Mouse (Mus musculus) gastrocnemius, postnatal 14 days (tissue): ENCODE results near the gene S100a10. TPM values are rescaled to one million over a fixed set of nuclear protein-coding genes. Genes with fewer than 3 reads are reported as not detected.
A peak's percentile ranks its signal among the peaks of the same experiment; 100 is the strongest.
"Not testable (repeated sequence)": the region's sequence is repeated elsewhere in the genome, so short reads cannot be mapped to it uniquely, and the experiment has no call there.

Experiments
- DNase-seq: peaks from one replicate; pipeline ENCODE4 v3.0.0; 2021; ENCODE audit warnings: mixed read lengths
- intact Hi-C: fragments of 180-260 bp; cut with DNase I; formaldehyde crosslinking; loops from one replicate; pipeline ENCODE4 v1.15.1; 2025; ENCODE audit warnings: low total_unique reads
- total RNA-seq, 2 experiments: library from RNA; stranded (reverse); gene quantifications; 2 replicates each; pipeline ENCODE4 v1.2.3; 2021

The S100a10 gene
- total RNA-seq, 2 experiments from 2014 or later = 102 to 107 TPM

DNA sequence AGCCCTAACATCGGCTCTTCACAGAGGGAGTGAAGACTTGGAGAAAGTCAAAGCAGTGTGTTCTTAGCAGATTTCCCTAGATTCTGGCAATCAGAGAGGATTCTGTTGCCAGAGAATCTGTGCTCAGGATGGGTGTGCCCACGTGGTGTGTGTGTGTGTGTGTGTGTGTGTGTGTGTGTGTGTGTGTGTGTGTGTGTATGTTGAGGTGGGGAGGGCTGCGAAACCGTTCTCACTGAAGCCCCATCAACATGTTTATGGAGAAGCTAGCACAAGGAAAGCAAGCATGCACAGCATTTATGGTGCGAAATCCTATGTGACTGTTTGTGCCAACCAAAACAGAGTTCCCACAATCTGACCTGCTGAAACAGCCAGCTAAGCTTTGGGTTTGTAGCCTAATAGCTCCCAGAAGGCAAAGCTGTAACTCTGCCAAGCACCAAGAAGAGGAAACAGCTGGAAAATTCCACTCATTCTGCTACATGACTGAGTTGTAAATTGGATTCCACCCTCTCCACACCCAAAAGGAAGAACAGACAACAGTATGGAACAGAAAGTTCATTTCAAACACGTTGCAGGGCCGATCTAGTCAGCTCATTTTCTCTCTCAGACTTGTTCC lies 13.7 kb downstream of the S100a10 start:
- intact Hi-C loops = no loop called here

DNA sequence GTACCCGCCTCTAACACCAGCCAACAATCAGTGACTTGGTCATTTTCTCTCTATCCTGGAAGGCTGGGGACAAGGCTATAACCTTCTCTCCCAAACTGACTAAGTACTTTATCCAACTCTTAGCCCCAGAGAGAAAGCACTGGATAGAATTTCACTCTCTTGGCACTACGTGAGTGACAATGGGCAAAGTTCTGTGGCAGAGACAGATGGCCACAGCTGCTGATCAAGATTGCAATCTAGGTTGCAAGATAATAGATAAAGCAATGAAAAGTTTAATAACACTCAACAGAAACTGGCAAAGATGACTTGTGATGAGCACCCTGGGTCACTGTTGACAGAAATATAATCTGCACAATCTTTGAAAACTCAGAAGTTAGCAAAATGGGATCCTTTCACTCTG lies 14.2 kb downstream of the S100a10 start:
- no peak for DNase-seq
- intact Hi-C loops = no loop called here

More for the DNA sequence above, 13.7 kb downstream of the S100a10 start:
- peak; percentile 67 for DNase-seq

DNA sequence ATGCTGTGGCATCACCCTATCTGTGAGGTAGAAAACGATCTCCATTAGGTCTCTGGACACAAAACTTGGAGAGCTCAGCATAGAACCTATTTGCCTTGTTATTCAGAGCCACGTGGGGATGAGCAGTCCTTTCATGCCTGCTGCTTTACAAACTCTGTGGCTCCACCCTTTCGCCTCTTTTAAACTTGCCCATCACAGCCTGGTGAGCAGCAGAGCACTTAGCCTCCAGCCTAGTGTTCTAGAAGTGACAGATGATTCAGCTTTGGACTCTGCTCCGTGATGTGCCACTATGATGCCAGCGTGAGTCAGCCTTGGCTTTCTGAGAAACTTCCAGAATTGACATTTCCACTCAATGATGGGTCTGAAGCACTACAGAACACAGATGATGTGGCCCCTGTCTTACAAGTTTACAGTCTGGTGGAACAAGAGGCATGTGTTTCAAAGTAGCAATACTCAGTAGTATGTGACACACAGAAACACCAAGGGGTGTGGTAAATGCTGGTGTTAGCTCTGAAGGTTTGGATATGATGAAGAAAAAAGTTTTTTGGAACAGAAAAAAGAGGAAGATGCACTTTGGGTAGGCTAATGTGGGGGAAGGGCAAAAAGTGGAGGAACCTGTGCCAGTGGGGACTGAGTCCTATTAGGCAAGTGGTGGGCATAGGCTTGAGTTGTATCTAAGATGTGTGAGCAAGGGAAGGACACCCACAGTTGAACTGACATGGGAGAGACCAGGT lies 17.3 kb downstream of the S100a10 start:
- intact Hi-C loops = no loop called here

GRCm38 (mm10) chr3:93579317-93580038 lies 24.6 kb downstream of the S100a10 start:
- DNase-seq = no peak
- intact Hi-C loops = no loop called here

More for the DNA sequence above, 17.3 kb downstream of the S100a10 start:
- no peak for DNase-seq

DNA sequence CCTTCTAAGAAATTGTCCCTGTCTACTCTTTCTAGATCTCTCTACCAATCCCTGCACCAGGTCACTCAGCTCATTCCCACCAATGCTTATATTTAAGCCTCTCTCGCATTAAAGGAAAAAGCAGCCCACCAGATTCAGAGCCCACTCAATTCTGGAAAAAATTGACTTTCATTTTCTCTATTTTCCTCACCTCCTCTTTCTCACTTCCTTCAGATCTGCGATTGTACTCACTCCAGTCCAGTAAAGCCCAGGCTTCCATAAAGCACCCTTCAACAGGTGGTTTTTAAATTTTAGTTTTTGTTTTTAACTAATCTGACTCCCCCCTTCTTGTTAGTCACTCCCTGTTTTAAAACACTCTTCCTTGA lies 25.1 kb downstream of the S100a10 start:
- DNase-seq = no peak
- intact Hi-C loops = no loop called here

DNA sequence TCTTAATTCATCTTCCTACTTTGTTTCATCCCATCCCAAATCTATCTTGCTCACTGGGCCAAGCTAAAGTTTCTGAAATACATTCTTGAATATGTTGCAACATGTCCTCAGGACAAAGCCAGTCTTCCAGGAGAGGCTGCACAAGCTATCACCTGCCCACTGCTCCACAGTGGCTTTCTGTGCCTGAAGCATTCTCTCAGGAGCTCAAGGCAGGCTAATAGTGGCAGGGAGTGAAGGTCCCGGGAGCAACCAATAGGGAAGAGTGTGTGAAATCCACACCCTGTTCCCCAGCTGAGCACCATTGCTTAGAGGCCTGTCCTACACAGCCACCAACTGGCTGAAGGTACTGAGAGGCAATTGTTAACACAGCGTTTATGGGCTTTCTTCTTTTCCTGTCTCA lies 26.1 kb downstream of the S100a10 start:
- DNase-seq = no peak
- intact Hi-C loops = no loop called here

DNA sequence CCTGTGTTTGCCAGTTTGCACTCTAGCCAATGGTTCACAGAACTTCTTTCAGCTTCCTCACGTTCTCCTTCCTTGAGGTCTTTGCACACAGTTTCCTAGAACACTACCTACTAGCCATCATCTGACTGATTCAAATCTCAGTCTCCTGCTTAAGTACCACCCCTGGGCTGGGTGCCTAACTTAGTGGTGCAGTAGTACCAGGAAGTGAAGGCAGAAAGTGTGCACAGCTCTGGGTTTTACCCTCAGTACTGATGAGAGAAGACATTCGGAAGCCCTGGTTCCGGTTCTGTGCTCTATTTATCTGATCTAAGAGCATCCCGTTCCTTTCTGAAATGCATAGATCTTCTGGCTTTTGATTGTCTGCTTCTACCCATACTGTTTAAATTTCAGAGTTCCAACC lies 26.8 kb downstream of the S100a10 start:
- intact Hi-C loops = no loop called here
- DNase-seq = no peak

DNA sequence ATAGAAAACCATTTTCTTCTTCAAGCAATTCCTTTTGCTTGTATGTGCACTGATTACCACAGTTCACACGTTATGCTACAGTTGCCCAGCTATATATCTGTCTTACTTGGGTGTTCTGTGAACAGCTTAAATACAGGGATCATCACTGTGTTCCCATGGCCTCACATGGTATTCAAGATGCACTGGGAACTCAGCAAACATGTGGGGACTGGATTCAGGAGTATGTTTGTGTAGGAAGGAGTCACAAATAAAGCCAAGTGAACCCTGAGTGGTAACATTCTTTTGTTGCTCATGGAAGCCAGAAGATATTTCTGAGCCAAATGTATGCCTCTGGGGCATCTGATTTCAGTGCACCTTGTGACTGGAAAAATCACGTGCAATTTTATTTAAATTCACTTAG lies 28.2 kb downstream of the S100a10 start:
- DNase-seq = no peak
- intact Hi-C loops = no loop called here

DNA sequence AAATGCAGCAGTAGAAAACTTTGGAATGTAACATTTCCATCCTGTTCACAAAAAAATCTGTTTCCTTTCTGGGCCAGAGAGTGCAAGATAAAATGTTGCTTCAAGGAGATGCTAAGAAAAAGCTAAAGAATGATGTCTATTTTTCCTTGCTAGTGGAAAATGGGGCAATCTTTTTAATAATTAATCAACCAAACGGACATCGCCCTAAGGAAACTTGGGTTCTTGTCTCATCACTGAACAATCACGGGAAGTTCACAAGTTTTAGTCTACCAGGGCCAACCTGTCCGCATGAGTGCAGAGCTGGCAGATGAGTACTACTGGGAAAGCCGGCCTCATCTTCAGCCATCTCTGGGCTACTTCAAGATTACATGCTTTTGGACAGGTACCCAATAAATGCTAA lies 34.7 kb downstream of the S100a10 start:
- intact Hi-C loops = loop anchor here (5.0 kb wide), 1 partner anchor 32 kb away; the partner anchor contains the start of gene S100a10
- no peak for DNase-seq

DNA sequence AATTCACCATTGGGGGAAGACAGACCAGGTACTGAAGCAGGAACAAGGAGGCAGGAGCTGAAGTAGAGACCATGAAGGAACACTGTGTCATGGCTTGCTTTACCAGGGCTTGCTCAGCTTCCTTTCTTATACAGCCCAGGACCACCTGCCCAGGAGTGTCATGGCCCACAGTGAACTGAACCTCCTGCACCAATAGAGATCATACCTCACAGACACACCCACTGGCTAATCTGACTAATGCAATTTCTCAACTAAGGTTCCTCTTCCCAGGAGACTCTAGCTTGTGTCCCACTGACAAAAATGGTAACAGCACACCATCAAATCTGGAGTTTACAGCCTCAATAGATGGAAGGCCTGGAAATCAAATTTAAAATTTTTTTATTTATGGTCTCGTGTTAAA lies 35.4 kb downstream of the S100a10 start:
- intact Hi-C loops = loop anchor here (5.0 kb wide), 1 partner anchor 33 kb away; the partner anchor contains the start of gene S100a10

GRCm38 (mm10) chr3:93592100-93592499 lies 37.2 kb downstream of the S100a10 start:
- no peak for DNase-seq
- intact Hi-C loops = loop anchor here (5.0 kb wide), 1 partner anchor 35 kb away; the partner anchor contains the start of gene S100a10

More for the DNA sequence above, 35.4 kb downstream of the S100a10 start:
- DNase-seq = no peak

DNA sequence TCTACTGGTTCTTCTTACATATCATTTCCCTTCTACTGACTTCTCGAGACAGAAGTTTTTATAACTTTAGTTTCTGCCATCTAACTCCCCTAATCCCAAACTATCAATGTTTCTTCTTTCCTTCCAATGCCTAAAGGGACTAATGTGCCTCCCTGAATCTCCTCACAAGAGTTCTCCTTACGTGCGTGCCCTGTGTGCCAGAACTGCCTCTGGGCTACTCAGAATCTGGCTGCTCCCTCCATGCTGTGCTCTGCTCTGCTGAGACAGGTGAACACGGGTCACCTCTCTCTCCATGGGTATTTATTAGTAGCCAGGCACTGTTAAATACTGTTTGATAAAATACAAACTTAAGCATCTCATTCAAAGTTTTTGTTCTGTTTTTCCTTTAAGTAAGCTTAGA lies 38.1 kb downstream of the S100a10 start:
- intact Hi-C loops = loop anchor here (5.0 kb wide), 1 partner anchor 36 kb away; the partner anchor contains the start of gene S100a10
- DNase-seq = no peak

DNA sequence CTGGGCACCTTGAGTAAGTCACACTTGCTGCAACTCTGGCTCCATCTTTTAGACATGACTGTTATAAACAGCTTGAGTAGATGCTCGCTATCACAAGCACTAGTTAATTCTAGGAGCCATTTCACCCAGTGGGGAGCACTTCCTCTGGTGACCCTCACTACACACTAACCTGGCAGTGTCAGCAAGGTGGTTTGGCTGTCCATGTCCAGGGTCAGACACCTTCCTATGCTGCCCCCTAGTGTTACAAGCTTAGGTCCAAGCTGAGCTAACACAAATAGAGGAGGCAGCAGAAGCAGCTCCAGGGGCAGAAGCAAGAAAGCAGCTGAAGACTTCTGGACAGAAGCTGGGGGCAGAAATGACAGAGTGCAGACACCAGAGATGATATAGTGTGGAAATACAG lies 38.6 kb downstream of the S100a10 start:
- peak; percentile 13 for DNase-seq
- intact Hi-C loops = loop anchor here (5.0 kb wide), 1 partner anchor 36 kb away; the partner anchor contains the start of gene S100a10

- intact Hi-C loops = no loop called here
- no peak for DNase-seq
Observed at GRCm38 (mm10) chr3:93596632-93597031, 41.8 kb downstream of the S100a10 start.

- DNase-seq = peak; percentile 46
Observed at GRCm38 (mm10) chr3:93597221-93597913, 42.5 kb downstream of the S100a10 start.

DNA sequence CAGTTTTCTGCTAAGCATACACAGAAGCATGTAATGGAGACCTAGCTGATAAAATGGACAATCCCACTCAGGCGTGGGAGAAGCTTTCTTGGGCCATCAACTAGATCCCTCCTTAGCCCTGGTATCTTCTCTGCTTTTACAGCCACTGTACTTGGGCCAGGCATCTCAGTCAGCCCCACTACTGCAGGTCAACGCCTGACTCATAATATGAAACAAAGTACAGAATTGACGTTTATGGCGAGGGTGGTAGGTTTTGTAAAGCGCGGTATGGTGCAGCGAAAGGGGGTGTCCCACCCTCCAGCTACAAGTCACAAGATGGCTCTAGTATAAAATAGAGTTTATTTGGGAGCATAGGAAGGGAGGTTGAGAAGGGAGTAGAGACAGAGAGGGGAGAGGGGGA lies 43.1 kb downstream of the S100a10 start:
- no peak for DNase-seq
- intact Hi-C loops = no loop called here

More at GRCm38 (mm10) chr3:93597221-93597913, 42.5 kb downstream of the S100a10 start:
- intact Hi-C loops = no loop called here

GRCm38 (mm10) chr3:93600206-93600605 lies 45.3 kb downstream of the S100a10 start:
- intact Hi-C loops = no loop called here

DNA sequence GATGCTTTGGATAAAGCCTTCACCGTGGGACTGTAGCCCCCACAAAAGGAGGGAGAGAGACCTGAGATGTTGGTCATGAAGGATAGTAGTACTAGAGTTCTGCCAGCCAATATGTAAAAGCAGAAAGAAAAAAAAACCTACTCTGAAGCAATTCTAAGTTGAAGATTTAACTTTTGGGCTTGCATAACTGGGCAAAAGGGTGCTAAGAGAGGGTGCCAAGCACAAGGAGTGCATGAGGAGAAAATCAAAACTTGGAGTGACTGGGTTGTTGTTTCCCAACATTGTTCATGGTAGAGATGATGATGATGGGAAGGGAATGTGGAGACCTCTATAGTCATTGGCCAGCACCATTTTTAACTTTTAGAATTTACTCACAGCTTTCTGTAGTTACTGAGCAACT lies 47.0 kb downstream of the S100a10 start:
- intact Hi-C loops = no loop called here

More at GRCm38 (mm10) chr3:93600206-93600605, 45.3 kb downstream of the S100a10 start:
- DNase-seq = no peak

GRCm38 (mm10) chr3:93608970-93609369 lies 54.1 kb downstream of the S100a10 start:
- intact Hi-C loops = not testable (repeated sequence)
- DNase-seq = peak; percentile 10

More for the DNA sequence above, 47.0 kb downstream of the S100a10 start:
- DNase-seq = no peak
